Mouse (Mus musculus): ENCODE measurements around the gene Gm21976. TPM values are rescaled to one million over a fixed set of nuclear protein-coding genes. Genes with fewer than 3 reads are reported as not detected.
A peak's percentile ranks its signal among the peaks of the same experiment; 100 is the strongest.

Gene Gm21976
- polyA plus RNA-seq, 1 experiment = 0.36 TPM

DNA sequence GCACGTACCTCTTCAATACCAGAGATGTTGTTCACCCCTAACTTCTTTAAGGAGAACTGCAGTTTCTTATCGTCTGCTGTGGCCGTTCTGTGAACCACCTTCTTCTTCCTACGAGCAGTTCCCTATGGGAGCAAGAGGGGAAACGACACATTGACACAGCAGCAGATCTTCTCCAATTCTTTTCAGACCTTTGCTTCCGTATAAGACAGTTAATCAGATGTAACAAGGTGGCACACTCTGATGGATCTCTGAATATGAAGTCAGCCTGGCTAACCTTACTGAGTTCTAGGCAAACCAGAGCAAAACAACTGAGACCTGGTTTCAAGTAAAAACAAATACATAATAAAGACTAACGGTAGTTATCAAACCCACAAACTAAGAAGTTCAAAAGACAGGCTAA, 33.9 kb downstream of the Gm21976 start:
- no peaks in the 10 kb centered on the region; the same call in none of the 2 replicates for H3K36me3 ChIP-seq (ENCODE audit: control insufficient read depth, insufficient read depth, low read length)

DNA sequence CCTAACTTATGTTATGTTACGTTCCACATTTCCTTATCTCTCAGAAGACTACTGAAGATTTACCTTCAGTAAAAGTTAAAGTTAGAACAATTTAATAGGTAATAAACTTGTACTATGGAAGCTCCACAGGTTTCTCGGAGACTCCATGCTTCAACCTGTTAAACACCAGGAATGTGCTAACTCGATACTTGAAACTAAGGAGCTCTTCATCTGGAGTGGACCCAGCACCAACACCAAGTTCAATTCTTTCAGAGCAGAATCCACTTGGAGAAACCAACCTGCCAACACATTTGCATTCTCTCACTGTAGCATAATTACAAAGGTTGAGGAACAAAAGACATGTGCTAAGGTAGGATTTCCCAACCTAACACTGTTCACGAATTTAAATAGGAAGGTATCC, 35.4 kb downstream of the Gm21976 start:
- no peak overlapping the region; the same call in 1 of the 2 replicates for H3K4me3 ChIP-seq (ENCODE audit: control insufficient read depth, low read depth, low read length)
- H3K27ac ChIP-seq (ENCODE audit: control insufficient read depth, insufficient read depth, low read depth, low read length) = no peak overlapping the region
- no peaks in the 10 kb centered on the region; the same call in none of the 2 replicates for H3K36me3 ChIP-seq (ENCODE audit: control insufficient read depth, insufficient read depth, low read length)
- no peaks in the 10 kb centered on the region for H3K4me1 ChIP-seq (ENCODE audit: control insufficient read depth, insufficient read depth, low read length)
- TF ChIP-seq POLR2A (IDR thresholded peaks at IDR 0.05; ENCODE audit: control insufficient read depth, low read depth, low read length) = no peak
- TF ChIP-seq CTCF (IDR thresholded peaks at IDR 0.05; ENCODE audit: control insufficient read depth, insufficient read depth, insufficient replicate concordance, low read depth, low read length) = no peak
- H3K27me3 ChIP-seq (ENCODE audit: control insufficient read depth, insufficient read depth, low read length) = no peaks in the 10 kb centered on the region

More for the DNA sequence above, 33.9 kb downstream of the Gm21976 start:
- Histone ChIP-seq H3K4me1 (ENCODE audit: control insufficient read depth, insufficient read depth, low read length) (no peaks in the 10 kb centered on the region), H3K27me3 (ENCODE audit: control insufficient read depth, insufficient read depth, low read length) (no peaks in the 10 kb centered on the region), H3K4me3 (ENCODE audit: control insufficient read depth, low read depth, low read length) (no peak overlapping the region), H3K27ac (ENCODE audit: control insufficient read depth, insufficient read depth, low read depth, low read length) (no peak overlapping the region)
- TF ChIP-seq POLR2A (IDR thresholded peaks at IDR 0.05; ENCODE audit: control insufficient read depth, low read depth, low read length) = no peak
- no peak for TF ChIP-seq CTCF (IDR thresholded peaks at IDR 0.05; ENCODE audit: control insufficient read depth, insufficient read depth, insufficient replicate concordance, low read depth, low read length)

DNA sequence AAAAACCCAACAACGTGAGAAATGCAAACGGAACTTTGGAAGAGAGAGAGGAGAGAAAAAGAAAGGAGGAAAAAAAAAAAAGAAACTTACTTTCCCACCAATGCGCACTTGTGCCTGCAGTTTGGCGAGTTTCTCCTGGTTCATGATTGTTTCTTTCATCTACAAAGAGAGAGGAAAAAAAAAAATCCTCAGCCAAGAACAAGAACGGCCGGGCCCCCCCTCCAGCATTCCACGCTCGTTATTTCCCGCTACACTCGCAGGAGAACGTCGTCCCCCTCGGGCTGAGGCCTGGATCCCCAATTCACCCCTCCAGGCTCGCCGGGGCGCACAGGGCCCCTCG, 36.4 kb downstream of the Gm21976 start:
- Histone ChIP-seq H3K27ac (ENCODE audit: control insufficient read depth, insufficient read depth, low read depth, low read length) (peak overlapping the region; percentile 33; the same call in 1 of the 2 replicates), H3K4me1 (ENCODE audit: control insufficient read depth, insufficient read depth, low read length) (no peaks in the 10 kb centered on the region), H3K36me3 (ENCODE audit: control insufficient read depth, insufficient read depth, low read length) (no peaks in the 10 kb centered on the region; the same call in 1 of the 2 replicates), H3K27me3 (ENCODE audit: control insufficient read depth, insufficient read depth, low read length) (no peaks in the 10 kb centered on the region), H3K4me3 (ENCODE audit: control insufficient read depth, low read depth, low read length) (peak overlapping the region; percentile 99)
- TF ChIP-seq POLR2A (IDR thresholded peaks at IDR 0.05; ENCODE audit: control insufficient read depth, low read depth, low read length) = peak; percentile 38; the same call in 1 of the 2 replicates
- TF ChIP-seq CTCF (IDR thresholded peaks at IDR 0.05; ENCODE audit: control insufficient read depth, insufficient read depth, insufficient replicate concordance, low read depth, low read length) = no peak

DNA sequence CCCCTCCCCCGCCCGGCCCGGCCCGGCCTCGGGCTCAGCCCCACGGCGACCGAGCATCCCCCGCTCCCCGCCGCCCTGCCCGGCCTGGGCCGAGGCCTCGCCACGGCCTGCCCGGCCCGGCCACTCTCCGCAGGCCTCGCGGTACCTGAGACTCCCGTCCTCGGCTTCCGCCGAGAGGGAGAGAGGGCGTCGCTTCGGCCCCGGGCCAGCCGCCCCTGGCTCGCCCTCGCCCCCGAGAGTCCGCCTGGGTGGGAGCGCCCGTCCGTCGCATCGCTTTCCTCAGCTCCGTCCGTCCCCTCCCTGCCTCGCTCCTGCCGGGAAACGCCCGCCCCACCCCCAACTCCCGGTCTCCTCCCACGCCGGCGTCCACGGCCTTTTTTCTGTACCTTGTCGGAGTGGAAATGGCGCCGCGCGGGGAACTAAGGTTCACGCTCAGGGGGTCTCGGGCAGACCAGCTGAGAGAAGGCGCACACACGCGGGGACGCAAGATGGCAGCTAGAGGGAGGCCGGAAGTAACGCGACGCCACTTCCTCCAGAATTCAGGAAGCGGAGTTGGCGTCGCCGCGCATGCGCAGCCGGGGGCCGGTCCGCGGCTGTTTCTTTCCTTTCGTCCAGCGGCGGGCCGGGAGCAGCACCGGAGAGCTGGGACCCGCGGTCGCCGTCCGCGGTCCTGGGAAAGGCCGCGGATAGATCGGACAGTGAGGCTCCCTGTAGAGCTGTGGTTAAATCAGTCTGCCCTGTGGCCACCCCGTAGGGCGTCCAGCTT, 37.0 kb downstream of the Gm21976 start, which contains the start of gene Btf3:
TSS of gene Btf3 (minus strand) at position 527 of the 766 bp plus-strand sequence.
- peak within 1 kb of the TSS; percentile 96 for H3K27ac ChIP-seq (ENCODE audit: control insufficient read depth, insufficient read depth, low read depth, low read length)
- no peaks in the 10 kb centered on the region for H3K36me3 ChIP-seq (ENCODE audit: control insufficient read depth, insufficient read depth, low read length)
- peak within 1 kb of the TSS; percentile 99 for H3K4me3 ChIP-seq (ENCODE audit: control insufficient read depth, low read depth, low read length)
- H3K27me3 ChIP-seq (ENCODE audit: control insufficient read depth, insufficient read depth, low read length) = no peaks in the 10 kb centered on the region
- no peaks in the 10 kb centered on the region for H3K4me1 ChIP-seq (ENCODE audit: control insufficient read depth, insufficient read depth, low read length)
- 0 out of 2 replicates have a peak, but pooled peaks have one; percentile 1 for TF ChIP-seq CTCF (IDR thresholded peaks at IDR 0.05; ENCODE audit: control insufficient read depth, insufficient read depth, insufficient replicate concordance, low read depth, low read length)
- TF ChIP-seq POLR2A (IDR thresholded peaks at IDR 0.05; ENCODE audit: control insufficient read depth, low read depth, low read length) = peak; percentile 91

DNA sequence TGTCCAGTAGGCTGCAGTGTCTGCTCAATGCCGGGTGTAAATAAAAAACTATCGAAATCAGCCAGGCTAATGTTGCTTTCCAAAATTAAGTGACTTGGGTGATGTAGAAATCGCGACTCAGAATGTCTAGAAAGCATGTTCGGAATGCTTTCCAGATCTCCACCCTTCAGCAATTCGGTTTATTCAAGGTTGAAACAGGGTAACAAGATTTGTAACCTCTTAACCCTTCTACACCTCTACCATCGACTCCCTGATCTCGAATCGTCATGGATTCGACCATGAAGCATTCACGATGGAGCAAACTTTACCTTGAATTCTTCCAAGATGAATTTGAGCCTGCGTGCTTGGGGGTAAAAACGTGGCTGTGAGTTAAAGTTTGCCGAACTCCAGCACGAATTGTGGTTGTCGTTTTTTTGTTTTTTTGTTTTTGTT, 37.6 kb downstream of the Gm21976 start:
- TF ChIP-seq POLR2A (IDR thresholded peaks at IDR 0.05; ENCODE audit: control insufficient read depth, low read depth, low read length) = no peak
- no peak for TF ChIP-seq CTCF (IDR thresholded peaks at IDR 0.05; ENCODE audit: control insufficient read depth, insufficient read depth, insufficient replicate concordance, low read depth, low read length)
- Histone ChIP-seq H3K36me3 (ENCODE audit: control insufficient read depth, insufficient read depth, low read length) (no peaks in the 10 kb centered on the region), H3K4me3 (ENCODE audit: control insufficient read depth, low read depth, low read length) (peak overlapping the region; percentile 99), H3K27me3 (ENCODE audit: control insufficient read depth, insufficient read depth, low read length) (no peaks in the 10 kb centered on the region), H3K27ac (ENCODE audit: control insufficient read depth, insufficient read depth, low read depth, low read length) (peak overlapping the region; percentile 96), H3K4me1 (ENCODE audit: control insufficient read depth, insufficient read depth, low read length) (no peaks in the 10 kb centered on the region)

DNA sequence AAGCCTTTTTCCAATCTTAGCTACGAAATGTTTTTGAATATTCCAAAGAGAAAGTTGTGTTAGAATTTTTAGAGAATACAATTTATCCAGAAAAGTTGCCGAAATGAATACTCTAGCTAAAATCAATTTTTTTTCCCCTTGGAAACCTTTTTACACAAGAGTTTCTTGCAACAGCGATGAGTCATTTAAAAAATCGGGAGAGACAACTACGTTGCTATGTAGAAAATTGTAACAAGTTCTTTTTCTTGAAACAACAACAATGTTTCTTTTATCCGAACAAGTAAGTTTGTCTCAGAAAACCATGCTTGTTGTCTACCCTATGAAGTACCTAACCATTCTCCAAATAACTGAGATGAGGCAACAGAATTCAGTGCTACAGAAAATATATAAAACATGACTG, 38.2 kb downstream of the Gm21976 start:
- Histone ChIP-seq H3K4me1 (ENCODE audit: control insufficient read depth, insufficient read depth, low read length) (no peaks in the 10 kb centered on the region), H3K4me3 (ENCODE audit: control insufficient read depth, low read depth, low read length) (no peak overlapping the region), H3K27me3 (ENCODE audit: control insufficient read depth, insufficient read depth, low read length) (no peaks in the 10 kb centered on the region), H3K36me3 (ENCODE audit: control insufficient read depth, insufficient read depth, low read length) (no peaks in the 10 kb centered on the region), H3K27ac (ENCODE audit: control insufficient read depth, insufficient read depth, low read depth, low read length) (no peak overlapping the region)
- TF ChIP-seq POLR2A (IDR thresholded peaks at IDR 0.05; ENCODE audit: control insufficient read depth, low read depth, low read length) (no peak), CTCF (IDR thresholded peaks at IDR 0.05; ENCODE audit: control insufficient read depth, insufficient read depth, insufficient replicate concordance, low read depth, low read length) (no peak)

DNA sequence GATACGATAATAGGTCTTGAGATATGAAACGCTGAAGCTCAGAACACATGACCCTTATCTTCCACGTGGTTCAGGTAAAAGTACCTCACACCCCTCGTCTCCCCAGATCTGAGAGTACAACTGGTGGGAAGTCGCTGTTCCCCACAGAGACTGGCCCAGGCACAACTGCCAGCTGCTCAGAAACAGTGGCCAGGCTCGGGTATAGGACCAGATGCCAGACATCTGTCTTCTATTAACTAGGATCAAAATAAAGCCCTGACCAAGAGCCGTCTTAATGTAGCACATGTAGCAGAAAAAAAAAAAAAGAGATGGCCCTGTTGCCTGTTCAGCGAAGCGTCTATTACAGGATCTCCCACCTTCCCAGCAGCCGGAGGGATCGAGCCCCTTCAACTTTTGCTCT, 45.3 kb downstream of the Gm21976 start:
- Histone ChIP-seq H3K36me3 (ENCODE audit: control insufficient read depth, insufficient read depth, low read length) (no peaks in the 10 kb centered on the region), H3K27ac (ENCODE audit: control insufficient read depth, insufficient read depth, low read depth, low read length) (no peak overlapping the region), H3K4me3 (ENCODE audit: control insufficient read depth, low read depth, low read length) (no peak overlapping the region), H3K27me3 (ENCODE audit: control insufficient read depth, insufficient read depth, low read length) (no peaks in the 10 kb centered on the region), H3K4me1 (ENCODE audit: control insufficient read depth, insufficient read depth, low read length) (no peaks in the 10 kb centered on the region)
- TF ChIP-seq POLR2A (IDR thresholded peaks at IDR 0.05; ENCODE audit: control insufficient read depth, low read depth, low read length) (no peak), CTCF (IDR thresholded peaks at IDR 0.05; ENCODE audit: control insufficient read depth, insufficient read depth, insufficient replicate concordance, low read depth, low read length) (no peak)
